Mouse (Mus musculus) G1E (cell line): Measurements from ENCODE around the gene Pcbp2.

Source experiments
- CTCF ChIP-seq: IDR thresholded peaks from 2 replicates; pipeline ENCODE4 v1.5.1; 2012; ENCODE audit warnings: low read depth, low read length, inconsistent platforms, mixed read lengths
- GATA1 ChIP-seq: IDR thresholded peaks from 2 replicates; pipeline ENCODE4 v1.6.1; 2012; ENCODE audit warnings: borderline replicate concordance, low read length, inconsistent platforms, mixed read lengths
- GATA2 ChIP-seq: IDR thresholded peaks from 2 replicates; pipeline ENCODE4 v1.6.1; 2012; ENCODE audit warnings: low read depth, low read length, inconsistent platforms, borderline replicate concordance
- POLR2AphosphoS5 ChIP-seq: IDR thresholded peaks from 2 replicates; pipeline ENCODE4 v1.6.1; 2012; ENCODE audit warnings: low read depth, low read length, inconsistent platforms; ENCODE audit not compliant: insufficient replicate concordance
- TAL1 ChIP-seq: conservative IDR thresholded peaks from 2 replicates; pipeline ENCODE4 v1.6.1; 2012; ENCODE audit warnings: low read depth, low read length, inconsistent platforms, mixed read lengths

GRCm38 (mm10) chr15:102471295-102471645, 931 bp downstream of the Pcbp2 start:
- TF ChIP-seq CTCF, result no peak
- no peak for TF ChIP-seq GATA1
- TF ChIP-seq POLR2AphosphoS5, result no peak
- TF ChIP-seq TAL1, result no peak
- TF ChIP-seq GATA2, result no peak
